Mouse (Mus musculus) layer of hippocampus, adult 11-12 months (tissue): ENCODE data around the gene Slc25a19.

Experiments used
- DNase-seq: peaks from one replicate; pipeline ENCODE4 v3.0.0; 2022; ENCODE audit warnings: low spot score

Gene Slc25a19

GRCm38 (mm10) chr11:115618732-115619516, 9.2 kb downstream of the Slc25a19 start:
- DNase-seq: no peak

DNA sequence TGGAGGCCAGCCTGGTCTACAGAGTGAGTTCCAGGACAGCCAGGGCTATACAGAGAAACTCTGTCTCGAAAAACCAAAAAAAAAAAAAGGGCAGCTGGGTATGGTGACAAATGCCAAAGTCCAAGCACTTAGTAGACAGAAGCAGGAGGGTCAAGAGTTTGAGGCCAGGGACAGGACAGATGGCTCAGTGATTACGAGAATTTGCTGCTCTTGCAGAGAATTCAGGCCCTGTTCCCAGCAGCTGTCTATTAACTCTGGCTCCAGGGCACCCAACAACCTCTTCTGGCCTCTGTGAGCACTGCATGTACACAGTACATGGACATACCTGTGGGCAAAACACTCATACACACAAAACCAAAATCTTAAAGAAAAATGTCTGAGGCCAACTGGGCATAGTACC, 10.1 kb downstream of the Slc25a19 start:
- DNase-seq: no peak

DNA sequence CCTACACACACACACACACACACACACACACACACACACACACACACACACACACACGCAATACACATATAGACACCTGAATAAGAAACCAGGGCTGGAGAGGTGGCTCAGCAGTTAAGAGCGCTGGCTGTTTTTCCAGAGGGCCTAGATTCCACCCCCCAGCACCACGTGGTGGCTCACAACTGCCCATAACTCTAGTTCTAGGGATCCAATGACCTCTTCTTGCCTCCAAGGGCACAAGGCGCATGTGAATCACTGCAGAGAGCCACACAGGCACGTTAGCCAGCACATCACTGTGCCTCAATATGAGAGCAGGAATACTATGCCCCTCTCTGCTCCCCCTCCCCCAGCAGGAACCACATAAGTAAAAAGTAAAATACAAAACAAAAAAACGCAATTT, 11.2 kb downstream of the Slc25a19 start:
- DNase-seq: no peak

DNA sequence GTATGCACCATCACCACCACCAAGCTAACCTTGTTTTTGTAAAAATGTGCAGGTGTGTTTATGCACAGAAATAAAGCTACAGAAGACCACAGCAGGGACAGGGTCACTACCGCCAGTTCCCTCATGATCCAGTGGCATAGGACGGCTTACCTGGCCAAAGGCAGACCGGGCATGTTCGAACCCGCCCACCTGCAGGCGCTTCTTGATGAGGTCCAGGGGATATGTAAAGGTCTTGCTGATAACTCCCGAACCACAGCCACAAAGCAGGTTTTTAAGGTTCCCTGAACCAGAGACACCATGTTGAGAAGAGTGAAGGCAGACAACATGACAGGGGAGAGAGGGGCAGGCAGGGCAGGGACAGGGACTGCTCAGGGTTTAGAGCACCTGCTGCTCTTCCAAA, 11.7 kb downstream of the Slc25a19 start:
- DNase-seq: no peak

DNA sequence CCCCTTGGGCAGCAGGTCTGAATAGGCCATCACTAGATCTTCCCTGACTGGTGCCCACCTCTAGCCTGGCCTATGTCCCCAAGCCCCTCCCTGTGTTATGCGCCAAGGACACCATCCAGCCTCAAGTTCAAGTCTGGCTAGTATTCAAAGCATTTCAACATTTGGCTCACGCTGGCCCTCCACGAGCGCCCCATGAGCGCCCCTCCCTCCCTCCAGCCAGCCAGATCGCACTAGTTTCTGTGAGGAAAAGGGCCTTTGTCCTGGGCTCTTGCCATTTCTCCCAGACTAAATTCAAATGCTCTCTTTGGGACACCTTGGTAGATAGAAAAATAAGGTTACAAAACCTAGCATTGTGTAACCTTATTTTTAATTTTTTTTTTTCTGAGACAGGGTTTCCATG, 12.2 kb downstream of the Slc25a19 start:
- no peak for DNase-seq

DNA sequence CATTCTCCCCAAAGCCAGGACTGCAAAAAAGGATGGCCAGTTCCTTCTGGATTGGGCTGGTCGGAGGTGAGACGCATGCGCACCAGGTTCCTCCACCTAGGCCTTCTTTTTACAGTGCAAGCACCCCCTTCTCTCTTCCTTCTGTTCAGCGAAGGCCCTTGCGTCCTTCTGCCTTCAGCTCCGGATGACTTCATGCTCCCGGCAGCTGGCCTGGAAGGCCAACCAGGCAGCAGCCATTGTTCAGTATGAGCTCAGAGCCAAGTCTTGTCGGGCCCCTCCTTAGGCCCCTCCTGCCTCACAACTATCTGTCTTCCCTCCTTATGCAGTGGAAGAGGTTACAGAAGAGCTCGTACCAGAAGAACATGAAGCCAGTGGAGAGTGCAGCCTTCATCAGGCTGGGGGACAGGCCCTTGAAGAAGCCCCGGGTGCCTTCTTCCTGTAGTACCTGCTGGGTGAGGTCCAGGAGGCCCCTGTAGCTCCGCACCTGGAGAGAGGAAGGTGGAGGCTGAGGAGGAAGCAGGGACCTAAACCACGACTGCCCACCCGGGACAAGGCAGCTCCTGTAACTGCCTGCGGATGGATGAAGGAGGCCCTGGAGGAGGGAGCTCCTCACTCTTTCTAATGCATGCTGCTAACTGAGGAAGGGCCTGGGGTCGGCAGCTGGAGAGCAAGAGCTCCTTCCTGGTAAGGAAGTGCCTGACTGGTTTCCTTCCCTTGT, 12.8 kb downstream of the Slc25a19 start:
- no peak for DNase-seq

- DNase-seq: no peak
Observed at GRCm38 (mm10) chr11:115614346-115615107, 13.6 kb downstream of the Slc25a19 start.

DNA sequence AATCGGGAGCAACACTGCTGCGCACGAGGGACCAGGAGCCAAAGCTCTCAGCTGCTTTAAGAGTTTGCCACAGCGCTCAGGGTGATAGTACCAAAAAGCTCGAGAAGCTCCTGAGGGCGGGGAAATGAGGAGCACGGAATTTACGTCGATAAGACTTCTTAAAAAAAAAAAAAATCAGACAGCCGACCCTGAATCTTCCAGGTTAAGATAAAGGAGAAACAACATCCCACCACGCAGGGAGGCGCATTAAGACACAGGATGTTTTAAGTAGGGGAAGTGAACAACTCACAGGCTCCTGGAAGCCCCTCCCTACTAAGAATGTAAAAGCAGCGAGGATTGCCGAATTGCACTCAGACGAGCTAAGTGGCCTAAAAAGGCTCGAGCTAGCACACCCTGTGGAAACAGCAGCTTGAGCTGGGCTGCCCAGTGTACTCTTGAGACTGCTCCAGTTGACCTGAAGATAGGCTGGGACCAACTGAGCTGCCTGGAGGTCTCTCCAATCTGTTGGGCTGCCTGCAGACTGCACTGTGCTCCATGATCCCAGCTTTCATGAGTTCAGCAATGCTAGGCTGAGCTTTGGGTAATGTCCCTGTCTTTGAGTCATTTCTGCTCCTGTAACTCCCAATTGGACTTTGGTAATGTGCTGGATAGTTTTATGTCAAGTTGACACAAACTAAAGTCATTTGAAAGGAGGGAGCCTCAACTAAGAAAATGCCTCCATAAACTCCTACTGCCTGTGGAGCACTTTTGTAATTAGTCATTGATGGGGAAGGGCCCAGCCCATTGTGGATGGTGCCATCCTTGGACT, 14.8 kb downstream of the Slc25a19 start:
- DNase-seq: no peak

DNA sequence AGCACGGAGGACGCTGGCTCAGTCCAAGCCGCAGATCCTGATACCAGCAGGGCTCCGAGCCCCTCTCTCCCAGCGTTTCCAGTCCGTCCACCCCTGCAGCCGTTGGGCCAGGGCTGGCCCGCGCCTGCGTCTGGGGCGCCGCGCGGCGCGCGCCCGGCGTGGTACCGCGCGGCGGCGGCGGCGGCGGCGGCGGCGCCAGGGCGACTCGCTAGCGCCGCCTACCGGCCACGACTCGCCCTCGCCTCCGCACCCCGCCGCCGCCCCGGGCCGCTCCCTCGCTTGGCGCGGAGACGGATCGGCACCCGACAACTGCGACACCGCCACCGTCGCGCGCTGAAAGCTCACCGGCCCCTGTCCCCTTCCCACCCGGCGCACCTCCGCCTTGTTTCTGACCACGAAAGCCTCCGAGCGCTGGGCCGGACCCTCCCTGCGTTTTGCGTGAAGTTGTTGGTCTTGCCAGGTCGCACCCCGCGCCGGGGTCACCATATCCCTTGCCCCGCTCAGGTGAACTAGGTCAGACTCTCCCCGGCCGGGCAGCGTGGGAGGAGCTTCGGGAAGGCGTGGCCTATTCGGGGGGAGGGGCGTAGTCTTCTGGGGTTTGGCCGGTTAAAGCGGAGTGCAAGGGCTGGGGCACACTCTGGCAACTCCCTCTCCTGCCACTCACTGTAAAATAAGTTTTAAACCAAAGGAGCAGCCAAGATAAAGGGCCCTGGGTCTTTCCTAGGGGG, 15.5 kb downstream of the Slc25a19 start, which contains the start of gene Mif4gd:
Gene Mif4gd, minus strand, starts transcription at position 560 of the 728 bp plus-strand sequence.
- peak; percentile 87 for DNase-seq

DNA sequence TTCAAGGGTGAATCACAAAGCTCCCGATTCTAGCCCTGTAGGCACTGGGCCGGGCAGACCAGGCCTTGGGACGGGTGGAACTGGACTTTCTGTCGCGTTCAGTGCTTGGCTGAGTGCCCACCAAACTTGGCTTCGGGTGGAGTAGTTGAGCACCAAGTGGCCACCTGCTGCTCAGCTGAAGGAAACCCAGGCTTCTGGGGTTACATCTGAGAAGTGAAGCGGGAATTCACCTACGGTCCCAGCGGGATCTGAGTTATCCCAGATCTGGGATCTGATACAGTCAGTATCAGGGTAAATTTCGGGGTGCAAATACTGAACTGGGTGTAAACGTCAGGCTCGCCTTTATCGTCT, 16.1 kb downstream of the Slc25a19 start:
- DNase-seq: peak; percentile 66

GRCm38 (mm10) chr11:115611173-115611572, 16.9 kb downstream of the Slc25a19 start:
- no peak for DNase-seq

DNA sequence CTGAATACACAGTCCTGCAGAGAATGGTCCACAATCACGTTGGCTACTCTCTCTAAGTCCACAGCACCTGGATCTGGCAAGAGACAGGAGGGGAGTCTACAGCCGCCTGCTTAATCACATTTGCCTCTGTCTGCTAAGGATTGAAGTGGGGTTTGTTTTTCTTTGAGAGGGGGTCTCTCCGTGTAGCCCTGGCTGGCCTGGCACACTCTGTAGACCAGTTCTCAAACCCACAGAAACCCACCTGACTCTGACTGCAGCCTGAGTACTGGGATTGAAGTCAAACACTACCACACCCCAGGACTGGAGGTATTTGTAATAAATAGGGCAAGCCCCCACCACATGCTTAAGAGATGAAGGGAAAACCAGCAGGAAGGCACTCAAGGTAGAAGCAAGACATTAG, 18.5 kb downstream of the Slc25a19 start:
- DNase-seq: no peak

- DNase-seq: no peak
Observed at GRCm38 (mm10) chr11:115608421-115609399, 19.4 kb downstream of the Slc25a19 start.

- DNase-seq: no peak
Observed at GRCm38 (mm10) chr11:115606733-115607132, 21.4 kb downstream of the Slc25a19 start.

GRCm38 (mm10) chr11:115604304-115604696, 23.8 kb downstream of the Slc25a19 start:
- no peak for DNase-seq

DNA sequence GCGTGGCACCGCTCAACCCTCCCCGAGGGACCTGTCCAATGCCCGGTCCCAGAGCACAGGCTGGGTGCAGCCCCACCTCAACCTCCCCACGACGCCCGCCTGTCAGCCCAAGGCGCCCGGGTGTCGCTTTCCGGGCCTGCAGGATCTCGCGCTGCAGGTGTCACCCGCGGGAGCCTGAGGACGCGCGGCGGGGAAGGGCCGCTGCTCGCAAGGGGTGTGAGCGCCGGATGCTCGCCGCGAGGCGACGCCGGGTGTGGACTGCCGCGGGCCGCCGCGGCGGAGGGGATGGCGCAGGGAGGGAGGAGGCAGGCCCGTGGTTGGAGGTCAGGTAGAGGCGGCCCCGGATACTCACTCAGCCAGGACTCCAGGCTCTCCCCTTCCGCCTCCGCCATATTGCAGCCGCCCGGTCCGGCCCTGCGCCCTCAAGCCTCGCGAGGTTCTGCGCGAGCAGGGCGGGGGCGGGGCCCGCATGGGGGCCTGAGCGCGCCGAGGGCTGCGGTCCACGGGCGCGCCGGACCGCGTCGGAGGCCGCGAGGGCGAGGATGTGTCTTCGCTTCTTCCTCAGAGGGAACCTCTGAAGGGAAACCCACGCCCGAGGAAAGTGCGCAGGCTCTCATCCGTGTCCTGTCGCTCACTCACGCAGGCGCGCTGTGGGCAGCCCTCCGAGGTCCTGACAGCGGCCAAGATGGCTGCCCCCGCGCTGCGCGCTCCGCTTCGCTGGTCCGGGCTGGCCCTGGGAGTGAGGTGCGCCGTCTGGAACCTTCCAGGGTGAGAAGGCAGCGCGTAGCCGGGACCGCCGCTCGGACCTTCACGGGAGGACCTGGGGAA, 24.4 kb downstream of the Slc25a19 start, which contains the start of the genes Mrps7 and Gga3:
Gene Mrps7, plus strand, starts transcription at position 450 of the 828 bp plus-strand sequence.
Gene Gga3, minus strand, starts transcription at position 576 of the 828 bp plus-strand sequence.
- peak; percentile 89 for DNase-seq

DNA sequence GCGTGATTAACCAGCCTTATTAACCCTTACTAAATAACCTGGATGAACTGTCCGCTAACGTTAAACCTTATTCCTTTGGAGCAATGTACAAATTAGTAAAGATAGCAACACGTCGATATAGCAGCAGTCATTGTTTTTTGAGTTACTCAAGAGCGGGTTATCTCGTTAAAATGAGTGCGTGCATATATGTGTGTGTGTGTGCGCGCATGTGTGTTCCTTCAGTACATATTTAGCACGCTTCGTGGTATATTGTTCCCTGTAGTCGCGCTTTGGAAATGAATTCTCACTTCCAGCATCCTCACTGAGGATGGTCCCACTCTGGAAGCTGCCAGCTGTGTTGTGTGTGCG, 25.0 kb downstream of the Slc25a19 start:
- DNase-seq: no peak

DNA sequence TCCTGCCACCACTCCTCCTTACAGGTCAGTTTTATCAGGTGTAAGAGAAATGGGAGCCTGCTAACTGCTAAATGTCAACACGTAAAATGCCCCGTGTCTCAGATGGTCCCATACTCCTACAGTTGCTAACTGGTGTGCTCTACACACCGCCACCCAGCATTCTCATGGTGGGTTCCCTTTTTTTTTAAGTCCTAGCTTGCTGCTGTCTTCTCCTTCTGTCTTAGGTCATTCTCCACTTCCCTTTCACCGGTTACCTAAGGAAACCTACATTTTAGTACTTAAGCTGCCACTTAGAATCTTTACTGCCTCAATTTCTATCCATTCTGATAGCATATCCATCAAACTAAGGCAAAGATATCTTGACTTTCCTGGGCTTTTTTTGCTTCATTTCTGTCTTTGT, 26.9 kb downstream of the Slc25a19 start:
- no peak for DNase-seq

- DNase-seq: no peak
Observed at GRCm38 (mm10) chr11:115600743-115601142, 27.4 kb downstream of the Slc25a19 start.
